Mouse (Mus musculus) hindbrain, embryonic 16.5 days (tissue): ENCODE results near the gene Pih1d2. TPM values are rescaled to one million over a fixed set of nuclear protein-coding genes. Genes with fewer than 3 reads are reported as not detected.
"Not testable (repeated sequence)": the region's sequence is repeated elsewhere in the genome, so short reads cannot be mapped to it uniquely, and the experiment has no call there.

Experiments used
- ATAC-seq: fragments of 200-750 bp; cut with Nextera tagmentation; 2 replicates; pipeline ENCODE4 v1.8.0; 2017; ENCODE audit warnings: moderate TSS enrichment, moderate library complexity
- H3K27ac ChIP-seq: fragments of 300-500 bp; sonication (generic); 2 replicates; pipeline ENCODE4 v1.5.1; 2014; ENCODE audit warnings: low read depth, mild to moderate bottlenecking, control low read depth, low read length, moderate library complexity
- H3K27me3 ChIP-seq: fragments of 300-500 bp; sonication (generic); replicated peaks from 2 replicates; pipeline ENCODE4 v1.6.1; 2014; ENCODE audit warnings: low read length; ENCODE audit not compliant: control insufficient read depth, insufficient read depth
- H3K36me3 ChIP-seq: fragments of 300-500 bp; sonication (generic); 2 replicates; pipeline ENCODE4 v1.6.1; 2014; ENCODE audit warnings: mild to moderate bottlenecking, low read length, moderate library complexity, mixed read lengths; ENCODE audit not compliant: control insufficient read depth, insufficient read depth
- H3K4me1 ChIP-seq: fragments of 300-500 bp; sonication (generic); 2 replicates; pipeline ENCODE4 v1.6.1; 2014; ENCODE audit warnings: low read depth, low read length; ENCODE audit not compliant: control insufficient read depth, insufficient read depth
- H3K4me2 ChIP-seq: fragments of 300-500 bp; sonication (generic); 2 replicates; pipeline ENCODE4 v1.6.1; 2014; ENCODE audit warnings: mild to moderate bottlenecking, low read length, control low read depth, moderate library complexity
- H3K4me3 ChIP-seq: fragments of 300-500 bp; sonication (generic); 2 replicates; pipeline ENCODE4 v1.5.1; 2014; ENCODE audit warnings: mild to moderate bottlenecking, low read length, control low read depth, moderate library complexity
- H3K9ac ChIP-seq: fragments of 300-500 bp; sonication (generic); 2 replicates; pipeline ENCODE4 v1.6.1; 2014; ENCODE audit warnings: low read depth, mild to moderate bottlenecking, control low read depth, low read length, moderate library complexity
- H3K9me3 ChIP-seq: fragments of 300-500 bp; sonication (generic); 2 replicates; pipeline ENCODE4 v1.6.1; 2014; ENCODE audit warnings: mild to moderate bottlenecking, low read length, moderate library complexity; ENCODE audit not compliant: control insufficient read depth
- WGBS: fragments of 180-500 bp; shearing (Covaris S2); extraction: QIAGEN DNeasy Blood & Tissue Kit; methylation state at CpG from one replicate; pipeline ENCODE4 v1.1.7; 2014; 5-methylcytosine and 5-hydroxymethylcytosine counted together
- polyA plus RNA-seq: library from polyadenylated mRNA; unstranded; fragments of >200 nt; fragmentation: Nextera tagmentation; extraction: Ambion mirVana; gene quantifications from 2 replicates; pipeline ENCODE4 v1.2.1, GENCODE M21; 2015

Gene Pih1d2
- polyA plus RNA-seq, 1 experiment from 2014 or later = 5.2 TPM

DNA sequence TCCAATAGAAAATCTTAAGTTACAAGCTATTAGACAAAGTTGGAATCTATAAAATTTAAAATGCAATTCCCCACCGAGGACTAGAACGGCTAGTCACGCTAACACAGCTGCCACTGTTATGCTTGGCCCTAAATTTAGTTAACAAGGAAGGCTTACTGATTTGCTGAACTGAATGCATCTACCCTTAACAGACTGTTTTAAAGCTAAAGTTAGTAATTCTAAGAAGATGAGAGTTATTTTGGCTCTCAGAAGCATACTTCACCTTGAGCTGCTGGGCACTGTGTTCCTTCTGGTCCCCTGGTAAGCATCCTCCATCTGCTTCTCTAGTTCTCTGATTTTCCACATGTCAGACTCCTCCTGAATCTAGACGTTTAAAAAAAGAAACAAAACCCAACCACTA is 5.0 kb upstream of the Pih1d2 start:
- H3K9me3 ChIP-seq = no peaks in the 10 kb centered on the region
- no peaks in the 10 kb centered on the region for H3K27me3 ChIP-seq
- no peak overlapping the region for H3K4me3 ChIP-seq
- no peak overlapping the region for H3K27ac ChIP-seq
- WGBS = 93% methylated on average over 4 of the region's 4 CpGs
- peaks cover 29% of the 10 kb centered on the region for H3K36me3 ChIP-seq
- ATAC-seq = no peak
- H3K9ac ChIP-seq = no peak overlapping the region
- no peak overlapping the region for H3K4me2 ChIP-seq
- peaks cover 8% of the 10 kb centered on the region for H3K4me1 ChIP-seq

DNA sequence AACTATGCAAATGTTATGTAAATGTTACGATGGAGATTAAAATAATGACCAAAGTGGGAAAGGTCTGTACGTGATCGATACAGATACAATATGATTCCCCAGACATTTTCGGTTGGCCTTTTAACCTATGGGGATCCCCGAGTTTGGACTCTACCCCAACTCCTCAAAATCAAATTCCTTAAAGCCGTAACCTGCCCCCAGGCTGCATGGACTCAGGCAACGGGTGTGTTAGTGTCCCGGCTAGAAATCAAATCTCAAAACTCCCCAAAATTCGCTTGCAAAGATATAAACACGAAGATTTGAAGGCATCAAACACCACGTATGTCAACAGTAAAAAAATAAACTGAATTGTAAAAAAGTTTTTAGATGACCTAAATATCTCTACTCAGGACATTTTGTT is 960 bp upstream of the Pih1d2 start:
- Histone ChIP-seq H3K27ac (no peak overlapping the region), H3K27me3 (no peaks in the 10 kb centered on the region), H3K4me3 (peak overlapping the region; percentile 90), H3K4me1 (peaks cover 11% of the 10 kb centered on the region), H3K36me3 (peaks cover 18% of the 10 kb centered on the region), H3K4me2 (peak overlapping the region; percentile 69), H3K9me3 (no peaks in the 10 kb centered on the region), H3K9ac (peak overlapping the region; percentile 93)
- ATAC-seq = no peak
- WGBS = 43% methylated on average over 11 of the region's 11 CpGs

GRCm38 (mm10) chr9:50617794-50618330 is 741 bp downstream of the Pih1d2 start:
- H3K27me3 ChIP-seq = no peaks in the 10 kb centered on the region
- H3K4me1 ChIP-seq = peaks cover 11% of the 10 kb centered on the region
- H3K9ac ChIP-seq = no peak overlapping the region
- H3K27ac ChIP-seq = no peak overlapping the region
- H3K4me2 ChIP-seq = peak overlapping the region; percentile 69
- peaks cover 14% of the 10 kb centered on the region for H3K36me3 ChIP-seq
- WGBS = 63% methylated on average over 9 of the region's 9 CpGs
- H3K9me3 ChIP-seq = no peaks in the 10 kb centered on the region
- no peak for ATAC-seq
- H3K4me3 ChIP-seq = peak overlapping the region; percentile 90

GRCm38 (mm10) chr9:50630903-50631302 is 13.8 kb downstream of the Pih1d2 start:
- H3K4me2 ChIP-seq, H3K4me3 ChIP-seq, H3K9me3 ChIP-seq, ATAC-seq, H3K4me1 ChIP-seq, H3K27ac ChIP-seq, H3K36me3 ChIP-seq, H3K9ac ChIP-seq, H3K27me3 ChIP-seq: not testable (repeated sequence)
- 97% methylated on average over 6 of the region's 8 CpGs for WGBS

- no peak for ATAC-seq
- no peaks in the 10 kb centered on the region for H3K9me3 ChIP-seq
- H3K4me3 ChIP-seq = no peak overlapping the region
- no peaks in the 10 kb centered on the region for H3K27me3 ChIP-seq
- H3K4me2 ChIP-seq = no peak overlapping the region
- no peaks in the 10 kb centered on the region for H3K4me1 ChIP-seq
- H3K9ac ChIP-seq = no peak overlapping the region
- H3K27ac ChIP-seq = no peak overlapping the region
- 95% methylated on average over 6 of the region's 6 CpGs for WGBS
- H3K36me3 ChIP-seq = peaks cover 14% of the 10 kb centered on the region
These were observed 15.0 kb downstream of the Pih1d2 start for GRCm38 (mm10) chr9:50632016-50632688.

GRCm38 (mm10) chr9:50633059-50633458 is 15.9 kb downstream of the Pih1d2 start:
- H3K9ac ChIP-seq = no peak overlapping the region
- H3K9me3 ChIP-seq = no peaks in the 10 kb centered on the region
- H3K4me1 ChIP-seq = no peaks in the 10 kb centered on the region
- no peak overlapping the region for H3K4me3 ChIP-seq
- peaks cover 14% of the 10 kb centered on the region for H3K36me3 ChIP-seq
- H3K4me2 ChIP-seq = no peak overlapping the region
- 70% methylated on average over 2 of the region's 2 CpGs for WGBS
- no peaks in the 10 kb centered on the region for H3K27me3 ChIP-seq
- H3K27ac ChIP-seq = no peak overlapping the region
- ATAC-seq = no peak

DNA sequence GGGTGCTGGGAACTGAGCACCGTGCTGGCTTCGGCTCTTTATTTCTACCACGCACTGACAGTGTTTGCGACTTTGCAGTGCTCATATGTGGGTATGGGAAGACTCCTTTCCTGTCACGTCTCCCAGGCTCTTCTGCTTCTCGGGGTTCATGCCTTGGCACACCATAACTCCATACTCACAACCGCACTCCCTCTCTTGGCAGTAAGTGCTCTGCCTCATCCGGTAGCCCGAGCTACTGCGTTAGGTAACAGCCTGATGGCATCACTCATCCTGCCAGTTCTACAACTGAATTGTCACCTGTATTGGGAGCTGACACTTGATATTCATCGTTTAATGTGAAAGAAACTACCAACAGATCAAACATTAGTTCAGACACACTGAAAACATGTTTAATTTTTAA is 17.1 kb downstream of the Pih1d2 start:
- Histone ChIP-seq H3K4me3 (no peak overlapping the region), H3K36me3 (peaks cover 19% of the 10 kb centered on the region), H3K4me2 (no peak overlapping the region), H3K9me3 (no peaks in the 10 kb centered on the region), H3K9ac (no peak overlapping the region), H3K27me3 (no peaks in the 10 kb centered on the region), H3K27ac (no peak overlapping the region), H3K4me1 (no peaks in the 10 kb centered on the region)
- 97% methylated on average over 11 of the region's 11 CpGs for WGBS
- no peak for ATAC-seq

DNA sequence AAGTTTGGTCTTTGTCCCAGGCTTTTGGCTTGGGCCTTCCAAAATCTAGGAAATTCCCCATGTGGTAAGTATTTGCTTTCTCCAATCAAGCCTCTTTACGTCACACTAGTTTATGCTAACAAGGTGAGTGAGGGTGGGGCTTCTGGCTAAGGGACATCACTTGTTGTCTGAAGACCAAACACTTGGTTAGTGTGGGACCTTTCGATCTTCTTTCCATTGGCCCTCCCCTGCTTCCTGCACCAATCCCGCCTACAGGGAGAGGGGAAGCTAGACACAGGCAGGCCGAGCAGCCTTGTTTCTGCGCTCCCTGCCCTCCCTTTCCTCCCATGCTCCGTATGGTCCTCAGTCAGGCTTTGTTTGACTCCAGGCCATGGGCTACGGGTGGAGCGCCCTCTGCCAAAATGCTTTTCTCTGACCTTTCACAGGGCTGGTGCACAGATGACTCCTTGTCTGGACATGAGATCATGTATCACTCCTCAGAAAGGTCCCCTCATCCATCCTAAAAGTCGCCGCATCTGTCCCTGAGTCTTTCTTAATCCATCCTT is 29.8 kb downstream of the Pih1d2 start:
- WGBS = 82% methylated on average over 10 of the region's 10 CpGs
- H3K36me3 ChIP-seq = peaks cover 62% of the 10 kb centered on the region
- no peak overlapping the region for H3K4me2 ChIP-seq
- H3K4me1 ChIP-seq = no peaks in the 10 kb centered on the region
- H3K9me3 ChIP-seq = no peaks in the 10 kb centered on the region
- no peak for ATAC-seq
- H3K27me3 ChIP-seq = no peaks in the 10 kb centered on the region
- H3K9ac ChIP-seq = no peak overlapping the region
- H3K27ac ChIP-seq = no peak overlapping the region
- H3K4me3 ChIP-seq = no peak overlapping the region

DNA sequence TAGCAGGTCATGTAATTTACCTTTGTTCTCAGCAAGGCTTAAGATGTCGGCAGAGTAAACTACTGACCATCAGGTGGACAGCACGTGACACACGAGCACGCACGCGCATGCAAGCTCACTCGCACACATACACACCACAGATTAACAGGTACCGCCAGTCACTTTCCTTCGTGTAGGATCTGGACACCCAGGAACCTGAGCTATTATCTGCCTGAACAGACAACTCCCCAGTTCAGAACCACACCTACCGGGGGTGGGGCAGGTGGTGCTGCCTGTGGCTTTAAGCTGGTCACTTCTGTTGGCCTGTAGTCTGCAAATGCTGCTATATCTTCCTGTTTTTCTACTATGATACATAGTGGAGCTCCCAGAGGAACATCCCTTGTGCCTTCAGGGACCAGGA is 33.4 kb downstream of the Pih1d2 start:
- Histone ChIP-seq H3K27ac (no peak overlapping the region), H3K4me3 (no peak overlapping the region), H3K4me1 (no peaks in the 10 kb centered on the region), H3K36me3 (peaks cover 47% of the 10 kb centered on the region), H3K9ac (no peak overlapping the region), H3K4me2 (no peak overlapping the region), H3K27me3 (no peaks in the 10 kb centered on the region), H3K9me3 (no peaks in the 10 kb centered on the region)
- 97% methylated on average over 10 of the region's 10 CpGs for WGBS
- ATAC-seq = no peak
